Mouse (Mus musculus): ENCODE data around the gene Ap1ar. TPM values are rescaled to one million over a fixed set of nuclear protein-coding genes. Genes with fewer than 3 reads are reported as not detected.

Ap1ar gene
- 61.1 and 65.5 TPM in 2 replicates for polyA plus RNA-seq (2012; rRNA removed)

- H3K27ac ChIP-seq (ENCODE audit: insufficient read depth, low read length): peak within 1 kb of the TSS; percentile 31
- H3K4me1 ChIP-seq (ENCODE audit: control insufficient read depth, insufficient read depth, low read length): peaks cover 3% of the 10 kb centered on the region
- TF ChIP-seq CTCF (IDR thresholded peaks at IDR 0.05; ENCODE audit: extremely low read depth, insufficient read depth, low read length): peak; percentile 36; the same call in 1 of the 2 replicates
- TF ChIP-seq POLR2A (IDR thresholded peaks at IDR 0.05; ENCODE audit: extremely low read depth, insufficient read depth, low read length): peak; percentile 91
- H3K4me3 ChIP-seq (ENCODE audit: insufficient read depth, low read length): peak within 1 kb of the TSS; percentile 55
These were observed at the start of gene Ap1ar for GRCm38 (mm10) chr3:127837154-127837865. TSS of gene Ap1ar (minus strand) at chr3:127837523.

- H3K27ac ChIP-seq (ENCODE audit: insufficient read depth, low read length): no peak overlapping the region
- no peak overlapping the region for H3K4me3 ChIP-seq (ENCODE audit: insufficient read depth, low read length)
- H3K4me1 ChIP-seq (ENCODE audit: control insufficient read depth, insufficient read depth, low read length): no peaks in the 10 kb centered on the region
- TF ChIP-seq CTCF (IDR thresholded peaks at IDR 0.05; ENCODE audit: extremely low read depth, insufficient read depth, low read length) (no peak), POLR2A (IDR thresholded peaks at IDR 0.05; ENCODE audit: extremely low read depth, insufficient read depth, low read length) (no peak)
These were observed 44.4 kb upstream of the Ap1ar start for GRCm38 (mm10) chr3:127881684-127882083.

GRCm38 (mm10) chr3:127879968-127880367 lies 42.6 kb upstream of the Ap1ar start:
- no peak overlapping the region for H3K4me3 ChIP-seq (ENCODE audit: insufficient read depth, low read length)
- H3K4me1 ChIP-seq (ENCODE audit: control insufficient read depth, insufficient read depth, low read length): no peaks in the 10 kb centered on the region
- no peak overlapping the region for H3K27ac ChIP-seq (ENCODE audit: insufficient read depth, low read length)
- TF ChIP-seq POLR2A (IDR thresholded peaks at IDR 0.05; ENCODE audit: extremely low read depth, insufficient read depth, low read length): no peak
- no peak for TF ChIP-seq CTCF (IDR thresholded peaks at IDR 0.05; ENCODE audit: extremely low read depth, insufficient read depth, low read length)

GRCm38 (mm10) chr3:127875509-127875908 lies 38.2 kb upstream of the Ap1ar start:
- Histone ChIP-seq H3K27ac (ENCODE audit: insufficient read depth, low read length) (no peak overlapping the region), H3K4me3 (ENCODE audit: insufficient read depth, low read length) (no peak overlapping the region), H3K4me1 (ENCODE audit: control insufficient read depth, insufficient read depth, low read length) (no peaks in the 10 kb centered on the region)
- no peak for TF ChIP-seq CTCF (IDR thresholded peaks at IDR 0.05; ENCODE audit: extremely low read depth, insufficient read depth, low read length)
- no peak for TF ChIP-seq POLR2A (IDR thresholded peaks at IDR 0.05; ENCODE audit: extremely low read depth, insufficient read depth, low read length)

- H3K27ac ChIP-seq (ENCODE audit: insufficient read depth, low read length): no peak overlapping the region
- H3K4me3 ChIP-seq (ENCODE audit: insufficient read depth, low read length): no peak overlapping the region
- TF ChIP-seq CTCF (IDR thresholded peaks at IDR 0.05; ENCODE audit: extremely low read depth, insufficient read depth, low read length): no peak
- TF ChIP-seq POLR2A (IDR thresholded peaks at IDR 0.05; ENCODE audit: extremely low read depth, insufficient read depth, low read length): no peak
- no peaks in the 10 kb centered on the region for H3K4me1 ChIP-seq (ENCODE audit: control insufficient read depth, insufficient read depth, low read length)
These were observed 37.7 kb upstream of the Ap1ar start for GRCm38 (mm10) chr3:127875059-127875458.

GRCm38 (mm10) chr3:127874254-127874883 lies 37.0 kb upstream of the Ap1ar start:
- H3K27ac ChIP-seq (ENCODE audit: insufficient read depth, low read length): no peak overlapping the region
- no peak for TF ChIP-seq POLR2A (IDR thresholded peaks at IDR 0.05; ENCODE audit: extremely low read depth, insufficient read depth, low read length)
- no peak for TF ChIP-seq CTCF (IDR thresholded peaks at IDR 0.05; ENCODE audit: extremely low read depth, insufficient read depth, low read length)
- H3K4me1 ChIP-seq (ENCODE audit: control insufficient read depth, insufficient read depth, low read length): no peaks in the 10 kb centered on the region
- H3K4me3 ChIP-seq (ENCODE audit: insufficient read depth, low read length): no peak overlapping the region

GRCm38 (mm10) chr3:127871575-127871974 lies 34.3 kb upstream of the Ap1ar start:
- TF ChIP-seq CTCF (IDR thresholded peaks at IDR 0.05; ENCODE audit: extremely low read depth, insufficient read depth, low read length) (no peak), POLR2A (IDR thresholded peaks at IDR 0.05; ENCODE audit: extremely low read depth, insufficient read depth, low read length) (no peak)
- no peak overlapping the region for H3K4me3 ChIP-seq (ENCODE audit: insufficient read depth, low read length)
- H3K4me1 ChIP-seq (ENCODE audit: control insufficient read depth, insufficient read depth, low read length): peaks cover 2% of the 10 kb centered on the region; the same call in 1 of the 2 replicates
- no peak overlapping the region for H3K27ac ChIP-seq (ENCODE audit: insufficient read depth, low read length)

- no peak overlapping the region for H3K4me3 ChIP-seq (ENCODE audit: insufficient read depth, low read length)
- TF ChIP-seq CTCF (IDR thresholded peaks at IDR 0.05; ENCODE audit: extremely low read depth, insufficient read depth, low read length) (no peak), POLR2A (IDR thresholded peaks at IDR 0.05; ENCODE audit: extremely low read depth, insufficient read depth, low read length) (no peak)
- H3K4me1 ChIP-seq (ENCODE audit: control insufficient read depth, insufficient read depth, low read length): peaks cover 2% of the 10 kb centered on the region; the same call in 1 of the 2 replicates
- H3K27ac ChIP-seq (ENCODE audit: insufficient read depth, low read length): no peak overlapping the region
These were observed 31.6 kb upstream of the Ap1ar start for GRCm38 (mm10) chr3:127868880-127869279.

- Histone ChIP-seq H3K4me3 (ENCODE audit: insufficient read depth, low read length) (no peak overlapping the region), H3K27ac (ENCODE audit: insufficient read depth, low read length) (no peak overlapping the region), H3K4me1 (ENCODE audit: control insufficient read depth, insufficient read depth, low read length) (peaks cover 2% of the 10 kb centered on the region; the same call in 1 of the 2 replicates)
- no peak for TF ChIP-seq CTCF (IDR thresholded peaks at IDR 0.05; ENCODE audit: extremely low read depth, insufficient read depth, low read length)
- TF ChIP-seq POLR2A (IDR thresholded peaks at IDR 0.05; ENCODE audit: extremely low read depth, insufficient read depth, low read length): no peak
These were observed 30.9 kb upstream of the Ap1ar start for GRCm38 (mm10) chr3:127868046-127868758.

All from cortical plate, adult 2 months (tissue).